Mouse (Mus musculus) neural tube, embryonic 13.5 days (tissue): ENCODE measurements around the gene Coa4. TPM values are rescaled to one million over a fixed set of nuclear protein-coding genes. Genes with fewer than 3 reads are reported as not detected.

Experiments
- ATAC-seq: fragments of 200-750 bp; cut with Nextera tagmentation; 2 replicates; pipeline ENCODE4 v1.8.0; 2017; ENCODE audit warnings: low read depth, mild to moderate bottlenecking, moderate TSS enrichment, moderate library complexity
- H3K27ac ChIP-seq: fragments of 300-500 bp; sonication (generic); replicated peaks from 2 replicates; pipeline ENCODE4 v1.5.1; 2015; ENCODE audit warnings: moderate library complexity, mild to moderate bottlenecking, inconsistent platforms
- H3K27me3 ChIP-seq: fragments of 300-500 bp; sonication (generic); 2 replicates; pipeline ENCODE4 v1.6.1; 2015; ENCODE audit warnings: mild to moderate bottlenecking, inconsistent platforms
- H3K36me3 ChIP-seq: fragments of 300-500 bp; sonication (generic); 2 replicates; pipeline ENCODE4 v1.6.1; 2015; ENCODE audit warnings: mild to moderate bottlenecking, inconsistent platforms
- H3K4me1 ChIP-seq: fragments of 300-500 bp; sonication (generic); replicated peaks from 2 replicates; pipeline ENCODE4 v1.6.1; 2015; ENCODE audit warnings: inconsistent platforms
- H3K4me2 ChIP-seq: fragments of 300-500 bp; sonication (generic); 2 replicates; pipeline ENCODE4 v1.6.1; 2015; ENCODE audit warnings: inconsistent platforms, mild to moderate bottlenecking, moderate library complexity
- H3K4me3 ChIP-seq: fragments of 300-500 bp; sonication (generic); 2 replicates; pipeline ENCODE4 v1.5.1; 2015; ENCODE audit warnings: mild to moderate bottlenecking, inconsistent platforms
- H3K9ac ChIP-seq: fragments of 300-500 bp; sonication (generic); 2 replicates; pipeline ENCODE4 v1.6.1; 2015; ENCODE audit warnings: moderate library complexity, mild to moderate bottlenecking, inconsistent platforms
- H3K9me3 ChIP-seq: fragments of 300-500 bp; sonication (generic); 2 replicates; pipeline ENCODE4 v1.6.1; 2016; ENCODE audit warnings: inconsistent platforms
- WGBS: fragments of 180-500 bp; shearing (Covaris S2); methylation state at CpG from one replicate; pipeline ENCODE4 v1.1.7; 2015; 5-methylcytosine and 5-hydroxymethylcytosine counted together
- polyA plus RNA-seq: library from polyadenylated mRNA; unstranded; fragments of >200 nt; fragmentation: Nextera tagmentation; extraction: Ambion mirVana; gene quantifications from 2 replicates; pipeline ENCODE4 v1.2.1, GENCODE M21; 2015

The Coa4 gene
- polyA plus RNA-seq, 1 experiment from 2014 or later: 18.4 TPM

- peaks cover 44% of the 10 kb centered on the region for H3K4me1 ChIP-seq
- WGBS: 96% methylated on average over 9 of the region's 9 CpGs
- no peak for ATAC-seq
- H3K9ac ChIP-seq: no peak overlapping the region
- peaks cover 13% of the 10 kb centered on the region for H3K27me3 ChIP-seq
- H3K27ac ChIP-seq: no peak overlapping the region
- no peak overlapping the region for H3K4me2 ChIP-seq
- H3K9me3 ChIP-seq: no peaks in the 10 kb centered on the region
- H3K4me3 ChIP-seq: no peak overlapping the region
- H3K36me3 ChIP-seq: 0 out of 2 replicates have a peak, but pooled peaks cover 6% of the 10 kb centered on the region
Observed at GRCm38 (mm10) chr7:100496791-100497190, 40.1 kb upstream of the Coa4 start.

GRCm38 (mm10) chr7:100497402-100497801, 39.5 kb upstream of the Coa4 start:
- Histone ChIP-seq H3K4me3 (no peak overlapping the region), H3K27ac (no peak overlapping the region), H3K9ac (no peak overlapping the region), H3K36me3 (0 out of 2 replicates have a peak, but pooled peaks cover 6% of the 10 kb centered on the region), H3K4me1 (peaks cover 41% of the 10 kb centered on the region), H3K27me3 (peaks cover 8% of the 10 kb centered on the region), H3K9me3 (no peaks in the 10 kb centered on the region), H3K4me2 (no peak overlapping the region)
- ATAC-seq: no peak
- WGBS: 87% methylated on average over 4 of the region's 4 CpGs

GRCm38 (mm10) chr7:100497982-100498381, 38.9 kb upstream of the Coa4 start:
- no peak overlapping the region for H3K9ac ChIP-seq
- peaks cover 2% of the 10 kb centered on the region; the same call in 1 of the 2 replicates for H3K27me3 ChIP-seq
- 0 out of 2 replicates have a peak, but pooled peaks cover 6% of the 10 kb centered on the region for H3K36me3 ChIP-seq
- no peak overlapping the region for H3K27ac ChIP-seq
- ATAC-seq: no peak
- peaks cover 36% of the 10 kb centered on the region for H3K4me1 ChIP-seq
- H3K4me3 ChIP-seq: no peak overlapping the region
- H3K9me3 ChIP-seq: no peaks in the 10 kb centered on the region
- no peak overlapping the region for H3K4me2 ChIP-seq
- 94% methylated on average over 13 of the region's 13 CpGs for WGBS

GRCm38 (mm10) chr7:100499465-100499864, 37.4 kb upstream of the Coa4 start:
- H3K36me3 ChIP-seq: 0 out of 2 replicates have a peak, but pooled peaks cover 6% of the 10 kb centered on the region
- H3K27ac ChIP-seq: no peak overlapping the region
- H3K4me1 ChIP-seq: peaks cover 21% of the 10 kb centered on the region
- no peaks in the 10 kb centered on the region for H3K9me3 ChIP-seq
- ATAC-seq: no peak
- H3K9ac ChIP-seq: no peak overlapping the region
- no peak overlapping the region for H3K4me2 ChIP-seq
- no peaks in the 10 kb centered on the region for H3K27me3 ChIP-seq
- H3K4me3 ChIP-seq: no peak overlapping the region

GRCm38 (mm10) chr7:100500276-100500977, 36.4 kb upstream of the Coa4 start:
- Histone ChIP-seq H3K4me2 (no peak overlapping the region), H3K9ac (no peak overlapping the region), H3K4me1 (peaks cover 11% of the 10 kb centered on the region), H3K27ac (no peak overlapping the region), H3K27me3 (no peaks in the 10 kb centered on the region), H3K9me3 (no peaks in the 10 kb centered on the region), H3K4me3 (no peak overlapping the region), H3K36me3 (0 out of 2 replicates have a peak, but pooled peaks cover 6% of the 10 kb centered on the region)
- no peak for ATAC-seq
- WGBS: 69% methylated on average over 16 of the region's 16 CpGs

GRCm38 (mm10) chr7:100501027-100501843, 35.6 kb upstream of the Coa4 start:
- H3K4me1 ChIP-seq: peaks cover 3% of the 10 kb centered on the region
- H3K27me3 ChIP-seq: no peaks in the 10 kb centered on the region
- WGBS: 73% methylated on average over 6 of the region's 6 CpGs

GRCm38 (mm10) chr7:100501844-100502373, 35.0 kb upstream of the Coa4 start:
- Histone ChIP-seq H3K4me3 (no peak overlapping the region), H3K4me1 (no peaks in the 10 kb centered on the region), H3K4me2 (no peak overlapping the region), H3K27me3 (no peaks in the 10 kb centered on the region), H3K27ac (no peak overlapping the region), H3K9ac (no peak overlapping the region), H3K36me3 (0 out of 2 replicates have a peak, but pooled peaks cover 6% of the 10 kb centered on the region), H3K9me3 (no peaks in the 10 kb centered on the region)
- WGBS: 68% methylated on average over 2 of the region's 2 CpGs
- no peak for ATAC-seq

More at GRCm38 (mm10) chr7:100501027-100501843, 35.6 kb upstream of the Coa4 start:
- ATAC-seq: no peak
- Histone ChIP-seq H3K9me3 (no peaks in the 10 kb centered on the region), H3K4me2 (no peak overlapping the region), H3K36me3 (0 out of 2 replicates have a peak, but pooled peaks cover 6% of the 10 kb centered on the region), H3K4me3 (no peak overlapping the region), H3K9ac (no peak overlapping the region), H3K27ac (no peak overlapping the region)

GRCm38 (mm10) chr7:100502374-100502922, 34.4 kb upstream of the Coa4 start:
- Histone ChIP-seq H3K4me3 (no peak overlapping the region), H3K4me2 (no peak overlapping the region), H3K27me3 (no peaks in the 10 kb centered on the region), H3K9ac (no peak overlapping the region), H3K36me3 (0 out of 2 replicates have a peak, but pooled peaks cover 6% of the 10 kb centered on the region), H3K4me1 (no peaks in the 10 kb centered on the region), H3K9me3 (no peaks in the 10 kb centered on the region), H3K27ac (no peak overlapping the region)
- WGBS: 85% methylated on average over 7 of the region's 7 CpGs
- ATAC-seq: no peak

- H3K4me3 ChIP-seq: no peak overlapping the region
- WGBS: 91% methylated on average over 5 of the region's 5 CpGs
- 0 out of 2 replicates have a peak, but pooled peaks cover 6% of the 10 kb centered on the region for H3K36me3 ChIP-seq
Observed at GRCm38 (mm10) chr7:100503076-100503475, 33.8 kb upstream of the Coa4 start.

GRCm38 (mm10) chr7:100504740-100505487, 32.0 kb upstream of the Coa4 start:
- WGBS: 88% methylated on average over 13 of the region's 13 CpGs
- no peak overlapping the region for H3K4me2 ChIP-seq
- H3K4me1 ChIP-seq: peaks cover 8% of the 10 kb centered on the region; the same call in 1 of the 2 replicates
- H3K27me3 ChIP-seq: no peaks in the 10 kb centered on the region
- no peak overlapping the region for H3K4me3 ChIP-seq
- H3K9me3 ChIP-seq: no peaks in the 10 kb centered on the region
- no peak overlapping the region for H3K27ac ChIP-seq
- no peak overlapping the region for H3K9ac ChIP-seq
- no peaks in the 10 kb centered on the region for H3K36me3 ChIP-seq
- ATAC-seq: no peak

More at GRCm38 (mm10) chr7:100503076-100503475, 33.8 kb upstream of the Coa4 start:
- ATAC-seq: no peak
- no peak overlapping the region for H3K9ac ChIP-seq
- H3K27me3 ChIP-seq: no peaks in the 10 kb centered on the region
- H3K4me1 ChIP-seq: peaks cover 2% of the 10 kb centered on the region; the same call in 1 of the 2 replicates
- H3K27ac ChIP-seq: no peak overlapping the region
- H3K9me3 ChIP-seq: no peaks in the 10 kb centered on the region
- H3K4me2 ChIP-seq: no peak overlapping the region

- no peaks in the 10 kb centered on the region for H3K27me3 ChIP-seq
- no peak overlapping the region for H3K4me3 ChIP-seq
- no peaks in the 10 kb centered on the region for H3K9me3 ChIP-seq
- no peak overlapping the region for H3K9ac ChIP-seq
- no peaks in the 10 kb centered on the region for H3K36me3 ChIP-seq
- H3K27ac ChIP-seq: no peak overlapping the region
- ATAC-seq: no peak
- H3K4me1 ChIP-seq: peaks cover 8% of the 10 kb centered on the region; the same call in 1 of the 2 replicates
- H3K4me2 ChIP-seq: no peak overlapping the region
- WGBS: 77% methylated on average over 4 of the region's 4 CpGs
Observed at GRCm38 (mm10) chr7:100506494-100506893, 30.4 kb upstream of the Coa4 start.
